Mouse (Mus musculus) mouse embryonic stem cell (cell line): ENCODE results near the gene Coq8b.

ENCODE experiments used
- in situ Hi-C, 2 experiments: fragments of 300-500 bp; cut with MboI; formaldehyde crosslinking; loops; 1 replicate in 1 of 2; 3 replicates in 1 of 2; pipeline ENCODE4 v1.14.3; 2019 to 2020; ENCODE audit warnings: low sequenced_read_pairs in 2 of 2, low pct_unique_long_range_greater_than_20kb in 1 of 2, mixed read lengths in 1 of 2; ENCODE audit not compliant: unreplicated experiment in 1 of 2

Gene Coq8b

GRCm38 (mm10) chr7:27259271-27259721 is 26.5 kb downstream of the Coq8b start:
- in situ Hi-C loops, result loop anchor here in 1 of 2 experiments (25.0 kb wide), 1 partner anchor 472 kb away; no protein-coding TSS in a partner anchor

GRCm38 (mm10) chr7:27259771-27260170 is 26.9 kb downstream of the Coq8b start:
- in situ Hi-C loops, result loop anchor here in 1 of 2 experiments (25.0 kb wide), 1 partner anchor 472 kb away; no protein-coding TSS in a partner anchor

GRCm38 (mm10) chr7:27260856-27261255 is 28.0 kb downstream of the Coq8b start:
- in situ Hi-C loops, result loop anchor here in 1 of 2 experiments (25.0 kb wide), 1 partner anchor 474 kb away; no protein-coding TSS in a partner anchor

- in situ Hi-C loops, result loop anchor here in 1 of 2 experiments (25.0 kb wide), 1 partner anchor 475 kb away; no protein-coding TSS in a partner anchor
Observed at GRCm38 (mm10) chr7:27261888-27262287, 29.1 kb downstream of the Coq8b start.

GRCm38 (mm10) chr7:27264761-27265160 is 31.9 kb downstream of the Coq8b start:
- in situ Hi-C loops, result loop anchor here in 1 of 2 experiments (25.0 kb wide), 1 partner anchor 477 kb away; no protein-coding TSS in a partner anchor

GRCm38 (mm10) chr7:27266515-27267128 is 33.8 kb downstream of the Coq8b start:
- in situ Hi-C loops, result loop anchor here in 1 of 2 experiments (25.0 kb wide), 1 partner anchor 479 kb away; no protein-coding TSS in a partner anchor

- in situ Hi-C loops, result loop anchor here in 1 of 2 experiments (25.0 kb wide), 1 partner anchor 484 kb away; no protein-coding TSS in a partner anchor
Observed at GRCm38 (mm10) chr7:27271423-27271822, 38.6 kb downstream of the Coq8b start.

GRCm38 (mm10) chr7:27273739-27274351 is 41.0 kb downstream of the Coq8b start:
- in situ Hi-C loops, result loop anchor here in 1 of 2 experiments (25.0 kb wide), 1 partner anchor 487 kb away; no protein-coding TSS in a partner anchor

GRCm38 (mm10) chr7:27274916-27275315 is 42.1 kb downstream of the Coq8b start:
- in situ Hi-C loops, result loop anchor here in 1 of 2 experiments (25.0 kb wide), 1 partner anchor 488 kb away; no protein-coding TSS in a partner anchor

GRCm38 (mm10) chr7:27276021-27276420 is 43.2 kb downstream of the Coq8b start:
- in situ Hi-C loops, result no loop called here

GRCm38 (mm10) chr7:27277191-27277590 is 44.4 kb downstream of the Coq8b start:
- in situ Hi-C loops, result no loop called here

GRCm38 (mm10) chr7:27281717-27282116 is 48.9 kb downstream of the Coq8b start:
- in situ Hi-C loops, result no loop called here

- in situ Hi-C loops, result no loop called here
Observed at GRCm38 (mm10) chr7:27282225-27282624, 49.4 kb downstream of the Coq8b start.

GRCm38 (mm10) chr7:27284865-27285697 is 52.3 kb downstream of the Coq8b start:
- in situ Hi-C loops, result no loop called here

- in situ Hi-C loops, result no loop called here
Observed at GRCm38 (mm10) chr7:27285698-27286066, 52.9 kb downstream of the Coq8b start.

GRCm38 (mm10) chr7:27288732-27289131 is 55.9 kb downstream of the Coq8b start:
- in situ Hi-C loops, result no loop called here

- in situ Hi-C loops, result loop anchor here in 1 of 2 experiments (5.0 kb wide), 2 partner anchors 37 to 112 kb away; no protein-coding TSS in a partner anchor
Observed at GRCm38 (mm10) chr7:27290555-27290954, 57.7 kb downstream of the Coq8b start.

GRCm38 (mm10) chr7:27291795-27292466 is 59.1 kb downstream of the Coq8b start:
- in situ Hi-C loops, result loop anchor here in 1 of 2 experiments (5.0 kb wide), 2 partner anchors 35 to 110 kb away; no protein-coding TSS in a partner anchor
